Mouse (Mus musculus): Measurements from ENCODE around the gene Tm2d1. TPM values are rescaled to one million over a fixed set of nuclear protein-coding genes. Genes with fewer than 3 reads are reported as not detected.

Tm2d1 gene
- polyA plus RNA-seq, 2 experiments = 48.7 to 88.6 TPM

DNA sequence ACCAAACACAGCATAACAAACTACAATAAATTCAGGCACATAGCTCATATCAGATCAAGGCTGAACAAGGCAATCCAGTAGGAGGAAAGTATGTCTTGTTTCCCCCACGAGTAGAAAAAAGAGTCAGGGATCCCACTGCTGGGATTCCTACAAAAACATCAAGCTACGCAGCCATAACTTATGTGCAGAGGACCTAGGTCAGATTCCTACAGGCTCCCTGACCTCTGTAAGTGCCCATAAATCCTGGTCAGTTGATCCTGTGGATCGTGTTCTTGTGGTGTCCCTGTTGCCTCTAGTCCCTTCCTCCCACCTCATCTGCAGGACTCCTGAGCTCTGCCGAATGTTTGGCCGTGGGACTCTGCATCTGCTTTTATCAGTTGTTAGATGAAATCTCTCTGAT, 1.9 kb upstream of the Tm2d1 start:
- peaks cover 5% of the 10 kb centered on the region for H3K4me1 ChIP-seq (ENCODE audit: control insufficient read depth, insufficient read depth, low read length)
- H3K4me3 ChIP-seq (replicated peaks; ENCODE audit: low read length) = no peak overlapping the region
- no peaks in the 10 kb centered on the region for H3K27me3 ChIP-seq (ENCODE audit: control insufficient read depth, insufficient read depth, low read length)
- no peak overlapping the region for H3K27ac ChIP-seq (replicated peaks; ENCODE audit: low read depth, low read length)
- no peaks in the 10 kb centered on the region for H3K36me3 ChIP-seq (ENCODE audit: control insufficient read depth, insufficient read depth, low read length)
- no peak overlapping the region for H3K4me2 ChIP-seq (replicated peaks; ENCODE audit: low read depth, low read length, severe bottlenecking)
- DNase-seq (ENCODE audit: low spot score) (no peak), ATAC-seq (ENCODE audit: low FRiP score, low read depth) (no peak)
- 19% methylated on average over 5 of the region's 5 CpGs for WGBS
- H3K9me3 ChIP-seq (ENCODE audit: control insufficient read depth, low read length) = no peaks in the 10 kb centered on the region
- no peak for TF ChIP-seq POLR2A (IDR thresholded peaks at IDR 0.05; ENCODE audit: borderline replicate concordance, extremely low read depth, insufficient read depth, insufficient read length)
- H3K9ac ChIP-seq (ENCODE audit: low read depth, low read length, severe bottlenecking) = no peak overlapping the region

DNA sequence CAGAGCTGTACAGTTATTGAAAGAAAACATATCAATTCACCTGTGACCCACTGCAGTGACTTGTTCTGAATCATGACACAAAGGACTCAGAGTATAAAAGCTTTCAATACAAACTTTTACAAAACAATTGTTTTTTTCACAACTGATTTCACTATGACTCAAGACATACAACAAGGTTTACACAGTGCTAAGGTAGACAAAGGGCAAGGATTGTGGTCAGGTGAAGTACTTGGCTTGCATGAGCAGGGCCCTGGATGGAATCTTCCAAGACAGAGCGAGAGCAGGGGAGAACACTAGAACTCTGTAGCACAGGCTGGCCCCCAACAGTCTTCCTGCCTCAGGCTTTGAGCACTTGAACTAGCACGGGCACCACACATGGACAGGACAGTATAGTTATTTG, 6.2 kb downstream of the Tm2d1 start:
- DNase-seq (ENCODE audit: low spot score) (no peak), ATAC-seq (ENCODE audit: low FRiP score, low read depth) (no peak)
- H3K4me1 ChIP-seq (ENCODE audit: control insufficient read depth, insufficient read depth, low read length) = peaks cover 2% of the 10 kb centered on the region; the same call in 1 of the 2 replicates
- 97% methylated on average over 2 of the region's 2 CpGs for WGBS
- TF ChIP-seq POLR2A (IDR thresholded peaks at IDR 0.05; ENCODE audit: borderline replicate concordance, extremely low read depth, insufficient read depth, insufficient read length) = no peak
- H3K27ac ChIP-seq (replicated peaks; ENCODE audit: low read depth, low read length) = no peak overlapping the region
- peaks cover 14% of the 10 kb centered on the region for H3K36me3 ChIP-seq (ENCODE audit: control insufficient read depth, insufficient read depth, low read length)
- H3K9me3 ChIP-seq (ENCODE audit: control insufficient read depth, low read length) = no peaks in the 10 kb centered on the region
- no peak overlapping the region for H3K4me2 ChIP-seq (replicated peaks; ENCODE audit: low read depth, low read length, severe bottlenecking)
- no peak overlapping the region for H3K4me3 ChIP-seq (replicated peaks; ENCODE audit: low read length)
- no peak overlapping the region for H3K9ac ChIP-seq (ENCODE audit: low read depth, low read length, severe bottlenecking)
- no peaks in the 10 kb centered on the region for H3K27me3 ChIP-seq (ENCODE audit: control insufficient read depth, insufficient read depth, low read length)

DNA sequence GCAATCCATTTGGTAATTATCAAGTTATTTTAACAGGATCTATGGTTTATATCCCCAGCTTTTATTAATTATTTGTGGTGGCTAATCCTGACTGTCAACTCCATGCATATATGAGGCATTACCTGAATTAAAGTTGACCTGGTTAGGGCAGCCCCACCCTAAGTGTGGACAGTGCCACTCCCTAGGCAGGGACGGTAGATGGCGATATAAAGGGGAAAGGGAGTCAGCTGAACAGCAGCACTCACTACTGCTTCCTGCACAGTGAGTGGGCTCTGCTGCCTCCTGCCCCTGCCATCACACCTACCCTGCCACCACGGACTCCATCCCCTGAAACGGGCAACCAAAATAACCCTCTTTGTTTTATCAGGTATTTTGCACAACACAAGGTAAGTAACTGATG, 7.7 kb downstream of the Tm2d1 start:
- Histone ChIP-seq H3K36me3 (ENCODE audit: control insufficient read depth, insufficient read depth, low read length) (peaks cover 17% of the 10 kb centered on the region), H3K27ac (replicated peaks; ENCODE audit: low read depth, low read length) (no peak overlapping the region), H3K9ac (ENCODE audit: low read depth, low read length, severe bottlenecking) (no peak overlapping the region), H3K27me3 (ENCODE audit: control insufficient read depth, insufficient read depth, low read length) (no peaks in the 10 kb centered on the region), H3K4me2 (replicated peaks; ENCODE audit: low read depth, low read length, severe bottlenecking) (no peak overlapping the region), H3K4me1 (ENCODE audit: control insufficient read depth, insufficient read depth, low read length) (no peaks in the 10 kb centered on the region), H3K4me3 (replicated peaks; ENCODE audit: low read length) (no peak overlapping the region), H3K9me3 (ENCODE audit: control insufficient read depth, low read length) (no peaks in the 10 kb centered on the region)
- DNase-seq (ENCODE audit: low spot score) = no peak
- ATAC-seq (ENCODE audit: low FRiP score, low read depth) = no peak
- TF ChIP-seq POLR2A (IDR thresholded peaks at IDR 0.05; ENCODE audit: borderline replicate concordance, extremely low read depth, insufficient read depth, insufficient read length) = no peak
- 55% methylated on average over 4 of the region's 4 CpGs for WGBS

DNA sequence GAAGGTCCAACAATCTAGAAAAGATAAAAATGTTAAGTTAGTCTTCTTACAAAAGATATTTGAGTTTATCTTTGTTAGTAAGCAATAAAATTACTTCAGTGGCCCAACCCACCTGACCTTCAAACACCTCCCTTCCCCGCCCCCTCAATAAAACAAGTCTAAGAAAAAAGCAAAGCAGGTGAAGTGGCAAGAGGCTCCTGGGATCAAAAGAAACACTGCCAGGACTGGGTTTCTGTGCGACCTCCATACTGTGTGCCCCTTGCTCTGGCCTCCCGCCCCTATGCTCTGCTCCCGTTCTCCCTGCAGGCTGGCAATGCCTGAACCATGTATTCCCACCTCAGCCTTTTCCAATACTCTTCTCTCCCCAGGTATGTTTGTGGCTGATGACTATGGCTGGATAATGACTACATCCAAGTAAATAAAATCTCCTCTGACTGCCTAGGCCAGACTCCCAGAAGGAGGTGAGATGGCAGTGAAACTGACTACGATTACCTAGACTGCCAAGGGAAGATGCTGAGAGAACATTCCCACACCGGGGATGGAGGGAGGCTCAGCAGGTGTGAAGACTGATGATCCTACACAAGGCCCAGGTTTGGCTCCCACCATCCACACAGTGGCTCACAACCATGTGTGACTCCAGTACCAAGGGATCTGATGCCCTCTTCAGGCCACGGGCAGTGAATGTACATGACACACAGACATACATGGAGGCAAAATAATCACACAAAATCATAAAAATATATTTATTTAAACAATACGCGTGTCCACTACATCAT, 24.9 kb downstream of the Tm2d1 start:
- Histone ChIP-seq H3K27ac (replicated peaks; ENCODE audit: low read depth, low read length) (no peak overlapping the region), H3K27me3 (ENCODE audit: control insufficient read depth, insufficient read depth, low read length) (no peaks in the 10 kb centered on the region), H3K4me3 (replicated peaks; ENCODE audit: low read length) (no peak overlapping the region), H3K4me1 (ENCODE audit: control insufficient read depth, insufficient read depth, low read length) (no peaks in the 10 kb centered on the region), H3K9ac (ENCODE audit: low read depth, low read length, severe bottlenecking) (no peak overlapping the region), H3K9me3 (ENCODE audit: control insufficient read depth, low read length) (no peaks in the 10 kb centered on the region), H3K4me2 (replicated peaks; ENCODE audit: low read depth, low read length, severe bottlenecking) (no peak overlapping the region), H3K36me3 (ENCODE audit: control insufficient read depth, insufficient read depth, low read length) (peaks cover 51% of the 10 kb centered on the region)
- no peak for ATAC-seq (ENCODE audit: low FRiP score, low read depth)
- TF ChIP-seq POLR2A (IDR thresholded peaks at IDR 0.05; ENCODE audit: borderline replicate concordance, extremely low read depth, insufficient read depth, insufficient read length) = no peak
- WGBS = 86% methylated on average over 9 of the region's 9 CpGs
- DNase-seq (ENCODE audit: low spot score) = no peak

DNA sequence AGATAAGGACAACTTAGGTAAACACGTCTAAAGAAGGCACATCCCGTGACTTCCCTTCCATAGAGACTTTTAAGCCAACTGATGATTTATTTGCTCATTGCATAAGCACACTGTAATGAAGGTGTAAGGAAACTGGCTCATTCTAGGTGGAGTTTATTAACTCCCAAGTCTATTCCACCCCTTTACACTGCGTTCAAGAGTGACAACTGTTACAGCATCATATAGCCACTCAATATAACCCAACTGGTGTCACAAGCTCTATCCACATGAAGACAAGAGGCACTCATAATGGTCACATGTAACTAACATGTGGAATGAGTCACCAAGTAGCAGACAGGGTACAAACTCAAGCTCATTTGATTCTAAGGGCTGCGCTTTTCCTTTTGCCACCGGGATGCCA, 34.5 kb downstream of the Tm2d1 start:
- H3K9me3 ChIP-seq (ENCODE audit: control insufficient read depth, low read length) = no peaks in the 10 kb centered on the region
- no peak overlapping the region for H3K4me2 ChIP-seq (replicated peaks; ENCODE audit: low read depth, low read length, severe bottlenecking)
- DNase-seq (ENCODE audit: low spot score) (no peak), ATAC-seq (ENCODE audit: low FRiP score, low read depth) (no peak)
- no peaks in the 10 kb centered on the region for H3K4me1 ChIP-seq (ENCODE audit: control insufficient read depth, insufficient read depth, low read length)
- 77% methylated on average over 5 of the region's 5 CpGs for WGBS
- H3K36me3 ChIP-seq (ENCODE audit: control insufficient read depth, insufficient read depth, low read length) = peaks cover 6% of the 10 kb centered on the region; the same call in 1 of the 2 replicates
- TF ChIP-seq POLR2A (IDR thresholded peaks at IDR 0.05; ENCODE audit: borderline replicate concordance, extremely low read depth, insufficient read depth, insufficient read length) = no peak
- no peak overlapping the region for H3K27ac ChIP-seq (replicated peaks; ENCODE audit: low read depth, low read length)
- H3K27me3 ChIP-seq (ENCODE audit: control insufficient read depth, insufficient read depth, low read length) = no peaks in the 10 kb centered on the region
- no peak overlapping the region for H3K9ac ChIP-seq (ENCODE audit: low read depth, low read length, severe bottlenecking)
- H3K4me3 ChIP-seq (replicated peaks; ENCODE audit: low read length) = no peak overlapping the region

Data from limb, embryonic 14.5 days (tissue).